Mouse (Mus musculus) MEL (cell line): Measurements from ENCODE around the gene Pax4. TPM values are rescaled to one million over a fixed set of nuclear protein-coding genes. Genes with fewer than 3 reads are reported as not detected.

Source experiments
- DNase-seq: peaks from one replicate; pipeline ENCODE4 v3.0.0; 2011; ENCODE audit warnings: low read depth, low spot score
- H3K27ac ChIP-seq: 2 replicates; pipeline ENCODE4 v1.5.1; 2012; ENCODE audit warnings: low read depth, mild to moderate bottlenecking, control low read depth, low read length, moderate library complexity; ENCODE audit not compliant: control insufficient read depth
- H3K27me3 ChIP-seq, 2 experiments: fragments of 150-350 bp in 1 of 2; sonication (generic) in 1 of 2; 2 replicates each; pipeline ENCODE4 v1.6.1; 2012; ENCODE audit warnings: low read length in 2 of 2, mild to moderate bottlenecking in 2 of 2, improper control_type of control experiment in 1 of 2, moderate library complexity in 1 of 2; ENCODE audit not compliant: insufficient read depth in 2 of 2, control insufficient read depth in 1 of 2
- H3K36me3 ChIP-seq, 2 experiments: 2 replicates each; pipeline ENCODE4 v1.6.1; 2012 to 2014; ENCODE audit warnings: low read length in 2 of 2, improper control_type of control experiment in 1 of 2, inconsistent platforms in 1 of 2, mild to moderate bottlenecking in 1 of 2; ENCODE audit not compliant: insufficient read depth in 2 of 2, control insufficient read depth in 1 of 2
- H3K4me1 ChIP-seq, 2 experiments: fragments of 150-350 bp in 1 of 2; sonication (generic) in 1 of 2; 2 replicates each; pipeline ENCODE4 v1.6.1; 2012; ENCODE audit warnings: low read length in 2 of 2, improper control_type of control experiment in 1 of 2, mild to moderate bottlenecking in 1 of 2; ENCODE audit not compliant: insufficient read depth in 2 of 2, control insufficient read depth in 1 of 2
- H3K4me3 ChIP-seq, 2 experiments: fragments of 150-350 bp in 1 of 2; sonication (generic) in 1 of 2; 2 replicates each; pipeline ENCODE4 v1.5.1; 2012; ENCODE audit warnings: low read depth in 2 of 2, low read length in 2 of 2, mild to moderate bottlenecking in 2 of 2, moderate library complexity in 2 of 2, control low read depth in 1 of 2, improper control_type of control experiment in 1 of 2; ENCODE audit not compliant: control insufficient read depth in 1 of 2, insufficient read depth in 1 of 2
- H3K79me2 ChIP-seq: 2 replicates; pipeline ENCODE4 v1.6.1; 2012; ENCODE audit warnings: mild to moderate bottlenecking, low read length, moderate library complexity; ENCODE audit not compliant: control insufficient read depth, poor library complexity, insufficient read depth
- H3K9ac ChIP-seq: 2 replicates; pipeline ENCODE4 v1.6.1; 2012; ENCODE audit warnings: low read depth, mild to moderate bottlenecking, control low read depth, low read length, moderate library complexity; ENCODE audit not compliant: control insufficient read depth, poor library complexity, severe bottlenecking
- H3K9me3 ChIP-seq: fragments of 150-350 bp; sonication (generic); replicated peaks from 2 replicates; pipeline ENCODE4 v1.6.1; 2012; ENCODE audit warnings: mild to moderate bottlenecking, low read length, improper control_type of control experiment, moderate library complexity; ENCODE audit not compliant: insufficient read depth
- BHLHE40 ChIP-seq: IDR thresholded peaks from 2 replicates; pipeline ENCODE4 v1.6.1; 2012; ENCODE audit warnings: low read depth, mild to moderate bottlenecking, inconsistent platforms, low read length, improper control_type of control experiment, borderline replicate concordance
- CHD1 ChIP-seq: IDR thresholded peaks from 2 replicates; pipeline ENCODE4 v1.6.1; 2012; ENCODE audit warnings: low read depth, mild to moderate bottlenecking, inconsistent platforms, low read length, improper control_type of control experiment
- CHD2 ChIP-seq: IDR thresholded peaks from 2 replicates; pipeline ENCODE4 v1.6.1; 2011; ENCODE audit warnings: low read length, improper control_type of control experiment
- E2F4 ChIP-seq: IDR thresholded peaks from 2 replicates; pipeline ENCODE4 v1.6.1; 2011; ENCODE audit warnings: low read depth, low read length, improper control_type of control experiment, borderline replicate concordance
- ELF1 ChIP-seq: IDR thresholded peaks from 2 replicates; pipeline ENCODE4 v1.6.1; 2014; ENCODE audit warnings: low read depth, mild to moderate bottlenecking, inconsistent platforms, low read length, improper control_type of control experiment, moderate library complexity
- EP300 ChIP-seq, 2 experiments: IDR thresholded peaks; 2 replicates each; pipeline ENCODE4 v1.6.1; 2011; ENCODE audit warnings: improper control_type of control experiment in 2 of 2, low read length in 2 of 2, low read depth in 1 of 2, mild to moderate bottlenecking in 1 of 2
- ETS1 ChIP-seq: IDR thresholded peaks from 2 replicates; pipeline ENCODE4 v1.6.1; 2012; ENCODE audit warnings: low read depth, mild to moderate bottlenecking, inconsistent platforms, low read length, improper control_type of control experiment, moderate library complexity
- GABPA ChIP-seq: IDR thresholded peaks from 2 replicates; pipeline ENCODE4 v1.6.1; 2012; ENCODE audit warnings: low read depth, mild to moderate bottlenecking, inconsistent platforms, low read length, improper control_type of control experiment, moderate library complexity
- GATA1 ChIP-seq: IDR thresholded peaks from 2 replicates; pipeline ENCODE4 v1.6.1; 2011; ENCODE audit warnings: low read depth, low read length, improper control_type of control experiment
- HCFC1 ChIP-seq: IDR thresholded peaks from 2 replicates; pipeline ENCODE4 v1.6.1; 2012; ENCODE audit warnings: low read depth, mild to moderate bottlenecking, inconsistent platforms, low read length, improper control_type of control experiment, moderate library complexity
- JUND ChIP-seq: IDR thresholded peaks from 2 replicates; pipeline ENCODE4 v1.6.1; 2011; ENCODE audit warnings: low read depth, mild to moderate bottlenecking, improper control_type of control experiment, low read length
- KAT2A ChIP-seq: conservative IDR thresholded peaks from 2 replicates; pipeline ENCODE4 v1.6.1; 2012; ENCODE audit warnings: low read depth, low read length, improper control_type of control experiment, inconsistent platforms
- MAFK ChIP-seq: IDR thresholded peaks from 2 replicates; pipeline ENCODE4 v1.6.1; 2011; ENCODE audit warnings: low read depth, mild to moderate bottlenecking, low read length, improper control_type of control experiment, borderline replicate concordance
- MAX ChIP-seq: IDR thresholded peaks from 2 replicates; pipeline ENCODE4 v1.6.1; 2011; ENCODE audit warnings: low read length, improper control_type of control experiment
- MXI1 ChIP-seq: IDR thresholded peaks from 2 replicates; pipeline ENCODE4 v1.6.1; 2011; ENCODE audit warnings: mild to moderate bottlenecking, low read depth, low read length, improper control_type of control experiment
- NRF1 ChIP-seq: IDR thresholded peaks from 2 replicates; pipeline ENCODE4 v1.6.1; 2014; ENCODE audit warnings: low read depth, mild to moderate bottlenecking, inconsistent platforms, low read length, improper control_type of control experiment, moderate library complexity; ENCODE audit not compliant: poor library complexity, insufficient read depth, severe bottlenecking
- POLR2AphosphoS2 ChIP-seq: IDR thresholded peaks from 2 replicates; pipeline ENCODE4 v1.6.1; 2011; ENCODE audit warnings: low read length, improper control_type of control experiment
- RAD21 ChIP-seq: IDR thresholded peaks from 2 replicates; pipeline ENCODE4 v1.6.1; 2011; ENCODE audit warnings: mild to moderate bottlenecking, low read depth, low read length, improper control_type of control experiment
- RCOR1 ChIP-seq: IDR thresholded peaks from 2 replicates; pipeline ENCODE4 v1.6.1; 2012; ENCODE audit warnings: low read depth, mild to moderate bottlenecking, inconsistent platforms, low read length, improper control_type of control experiment
- SMC3 ChIP-seq: IDR thresholded peaks from 2 replicates; pipeline ENCODE4 v1.6.1; 2011; ENCODE audit warnings: low read depth, low read length, improper control_type of control experiment
- TAL1 ChIP-seq: IDR thresholded peaks from 2 replicates; pipeline ENCODE4 v1.6.1; 2012; ENCODE audit warnings: mild to moderate bottlenecking, inconsistent platforms, low read length, moderate library complexity, mixed read lengths
- TBP ChIP-seq: IDR thresholded peaks from 2 replicates; pipeline ENCODE4 v1.8.0; 2011; ENCODE audit warnings: low read depth, low read length, improper control_type of control experiment
- UBTF ChIP-seq: IDR thresholded peaks from 2 replicates; pipeline ENCODE4 v1.6.1; 2012; ENCODE audit warnings: low read depth, mild to moderate bottlenecking, inconsistent platforms, low read length, improper control_type of control experiment, moderate library complexity, borderline replicate concordance; ENCODE audit not compliant: insufficient read depth
- USF1 ChIP-seq: IDR thresholded peaks from 2 replicates; pipeline ENCODE4 v1.6.1; 2014; ENCODE audit warnings: low read depth, mild to moderate bottlenecking, inconsistent platforms, low read length, improper control_type of control experiment, moderate library complexity
- ZC3H11A ChIP-seq: IDR thresholded peaks from 2 replicates; pipeline ENCODE4 v1.6.1; 2012; ENCODE audit warnings: low read depth, mild to moderate bottlenecking, inconsistent platforms, low read length, improper control_type of control experiment
- ZKSCAN1 ChIP-seq: IDR thresholded peaks from 2 replicates; pipeline ENCODE4 v1.6.1; 2012; ENCODE audit warnings: low read depth, mild to moderate bottlenecking, inconsistent platforms, low read length, improper control_type of control experiment, moderate library complexity
- ZMIZ1 ChIP-seq: IDR thresholded peaks from 2 replicates; pipeline ENCODE4 v1.6.1; 2012; ENCODE audit warnings: low read depth, mild to moderate bottlenecking, inconsistent platforms, low read length, improper control_type of control experiment, moderate library complexity
- ZNF384 ChIP-seq: IDR thresholded peaks from 2 replicates; pipeline ENCODE4 v1.6.1; 2012; ENCODE audit warnings: low read depth, mild to moderate bottlenecking, inconsistent platforms, low read length, improper control_type of control experiment
- polyA plus RNA-seq, 2 experiments: library from polyadenylated mRNA; stranded (reverse) in 1 of 2; unstranded in 1 of 2; fragments of >175 nt in 1 of 2; fragments of >200 nt in 1 of 2; gene quantifications; 2 replicates each; pipeline versions ENCODE4 v1.2.1 to v1.2.4; 2012; ENCODE audit warnings: low replicate concordance in 2 of 2, low read depth in 1 of 2; ENCODE audit not compliant: insufficient read length in 2 of 2, insufficient read depth in 1 of 2, missing spikeins in 1 of 2
- total RNA-seq: library from RNA; depleted of rRNA; stranded (reverse); fragments of 300-350 nt; gene quantifications from 2 replicates; pipeline ENCODE4 v1.2.3, GENCODE M21; 2012

The Pax4 gene
- total and polyA plus RNA-seq, 3 experiments: not detected

DNA sequence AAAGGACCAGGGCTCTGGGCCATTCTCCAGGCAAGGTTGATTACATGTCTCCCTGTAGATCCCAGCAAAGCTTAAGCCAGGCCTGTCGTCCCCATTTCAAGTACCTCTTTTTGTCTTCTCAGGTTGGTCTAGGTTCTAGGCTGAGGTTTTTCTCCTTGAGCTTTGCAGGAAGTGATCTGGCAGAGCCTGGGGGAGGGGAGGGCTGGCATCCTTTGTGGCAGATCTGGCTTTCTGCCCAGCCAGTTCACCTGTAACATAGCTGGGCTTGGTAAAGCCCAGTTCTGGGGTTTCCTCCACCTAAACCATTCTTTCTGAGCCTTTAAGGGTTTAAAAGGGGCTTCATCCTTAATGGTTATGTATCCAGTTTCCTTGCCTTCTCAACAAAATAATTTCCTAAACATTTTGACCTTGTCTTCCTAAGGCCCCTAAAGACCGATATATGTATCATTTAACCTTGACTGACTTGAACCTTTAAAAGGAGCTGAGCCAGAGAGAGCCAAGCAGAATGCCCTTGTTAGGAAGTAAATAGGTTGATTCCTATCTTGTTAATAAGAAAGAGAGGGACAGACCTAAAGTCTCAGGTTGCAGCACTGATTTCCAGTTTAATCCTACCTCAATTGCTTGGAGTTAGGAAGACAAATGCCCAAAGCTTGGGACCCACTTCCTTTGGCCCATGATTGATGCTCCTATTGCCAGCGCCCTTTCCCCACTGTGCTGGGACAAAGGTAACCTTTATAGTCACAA lies 21.9 kb downstream of the Pax4 start, which contains the start of gene Fscn3:
Fscn3 (plus strand) TSS at position 694 of the 744 bp plus-strand sequence.
- Histone ChIP-seq H3K9ac (no peak within 1 kb of the TSS), H3K9me3 (no peaks in the 10 kb centered on the region), H3K79me2 (peaks cover 2% of the 10 kb centered on the region), H3K27ac (no peak within 1 kb of the TSS), H3K4me1 (peaks cover 0 to 15% of the 10 kb centered on the region in 2 experiments), H3K27me3 (no peaks in the 10 kb centered on the region), H3K4me3 (no peak within 1 kb of the TSS), H3K36me3 (peaks cover 0 to 10% of the 10 kb centered on the region in 2 experiments; a peak in 2 of 4 replicates)
- TF ChIP-seq BHLHE40 (no peak), CHD1 (no peak), JUND (no peak), ZKSCAN1 (no peak), HCFC1 (no peak), RCOR1 (no peak), MAFK (no peak), MXI1 (no peak), ZNF384 (no peak), TBP (no peak), ZMIZ1 (no peak), CHD2 (no peak), USF1 (no peak), RAD21 (no peak), ELF1 (no peak), E2F4 (no peak), GATA1 (no peak)
- DNase-seq: no peak

- Histone ChIP-seq H3K27ac (no peak overlapping the region), H3K9me3 (no peaks in the 10 kb centered on the region), H3K4me3 (no peak overlapping the region)
- DNase-seq: no peak
- TF ChIP-seq NRF1 (no peak), UBTF (no peak), EP300 (IDR thresholded peaks at IDR 0.05; ENCODE audit: low read depth in 1 of 2, low read length in 2 of 2) (no peak), TBP (no peak), ZNF384 (no peak), HCFC1 (no peak), ZC3H11A (no peak), GABPA (no peak), POLR2AphosphoS2 (no peak), KAT2A (no peak), SMC3 (no peak), MAX (no peak), JUND (no peak), MXI1 (no peak), TAL1 (no peak), ETS1 (no peak)
- TF ChIP-seq, all 39 proteins: peak for 0
- peaks cover under 1 to 26% of the 10 kb centered on the region in 2 experiments for H3K4me1 ChIP-seq
- no peaks in the 10 kb centered on the region for H3K27me3 ChIP-seq
- H3K9ac ChIP-seq: no peak overlapping the region
- peaks cover 13% of the 10 kb centered on the region for H3K79me2 ChIP-seq
- H3K36me3 ChIP-seq: peaks cover 0 to 14% of the 10 kb centered on the region in 2 experiments; a peak in 2 of 4 replicates
These were observed 24.1 kb downstream of the Pax4 start for GRCm38 (mm10) chr6:28425019-28425418.
